Mouse (Mus musculus): ENCODE data around the gene Rgma. TPM values are rescaled to one million over a fixed set of nuclear protein-coding genes. Genes with fewer than 3 reads are reported as not detected.

Gene Rgma
- polyA plus RNA-seq, 1 experiment from 2014 or later: 46.3 TPM

DNA sequence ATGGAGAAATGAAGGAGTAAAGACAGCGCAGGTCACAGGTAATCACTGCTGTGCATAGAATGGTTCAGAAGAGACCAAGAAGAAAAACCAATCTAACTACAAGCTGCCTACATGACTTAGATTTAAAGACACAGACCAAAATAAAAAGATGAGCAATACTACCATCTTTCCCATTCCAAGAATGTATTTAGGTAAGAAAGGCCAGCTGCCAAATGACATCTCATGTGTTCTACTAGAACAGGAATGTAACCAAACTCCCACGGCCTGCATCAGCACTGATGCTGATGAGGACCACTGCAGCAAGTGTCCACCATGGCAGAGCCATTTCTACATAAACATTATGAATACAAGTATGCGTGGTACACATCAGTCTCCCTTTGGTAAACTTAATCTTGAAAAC lies 92.4 kb downstream of the Rgma start:
- WGBS: 95% methylated on average over 3 of the region's 3 CpGs
- ATAC-seq (ENCODE audit: low FRiP score) (no peak), DNase-seq (ENCODE audit: low spot score) (no peak)
- Histone ChIP-seq H3K4me3 (replicated peaks; ENCODE audit: low read length) (no peak overlapping the region), H3K9me3 (ENCODE audit: control insufficient read depth, low read length) (no peaks in the 10 kb centered on the region), H3K27me3 (ENCODE audit: control insufficient read depth, insufficient read depth, low read length) (no peaks in the 10 kb centered on the region), H3K4me1 (replicated peaks; ENCODE audit: control insufficient read depth, insufficient read depth, low read length) (no peaks in the 10 kb centered on the region), H3K9ac (no peak overlapping the region), H3K36me3 (replicated peaks; ENCODE audit: control insufficient read depth, insufficient read depth) (peaks cover 95% of the 10 kb centered on the region), H3K27ac (no peak overlapping the region), H3K4me2 (replicated peaks) (no peak overlapping the region)

Other genes with a start within 250 kb of the Rgma start
- 35.6 and 42.3 TPM in 2 replicates for gene Chd2, start 166.3 kb downstream of the Rgma start, polyA plus RNA-seq (2014; fragmentation: Nextera tagmentation; extraction: Ambion mirVana)

All from hindbrain, embryonic 14.5 days (tissue).